Mouse (Mus musculus): ENCODE measurements around the gene Nrsn2. TPM values are rescaled to one million over a fixed set of nuclear protein-coding genes. Genes with fewer than 3 reads are reported as not detected.

Gene Nrsn2
- polyA plus RNA-seq, 1 experiment, result not detected

GRCm38 (mm10) chr2:152409781-152410180 lies 33.3 kb upstream of the Nrsn2 start:
- Histone ChIP-seq H3K4me1 (ENCODE audit: control insufficient read depth, insufficient read depth, low read length) (no peaks in the 10 kb centered on the region), H3K27ac (ENCODE audit: insufficient read depth, low read depth, low read length) (no peak overlapping the region), H3K4me3 (ENCODE audit: insufficient read depth, low read length) (no peak overlapping the region)
- TF ChIP-seq POLR2A (IDR thresholded peaks at IDR 0.05; ENCODE audit: borderline replicate concordance, low read depth, low read length) (no peak), CTCF (IDR thresholded peaks at IDR 0.05; ENCODE audit: low read depth, low read length) (no peak)

GRCm38 (mm10) chr2:152406126-152406525 lies 29.7 kb upstream of the Nrsn2 start:
- Histone ChIP-seq H3K27ac (ENCODE audit: insufficient read depth, low read depth, low read length) (no peak overlapping the region), H3K4me3 (ENCODE audit: insufficient read depth, low read length) (peak overlapping the region; percentile 40), H3K4me1 (ENCODE audit: control insufficient read depth, insufficient read depth, low read length) (no peaks in the 10 kb centered on the region)
- TF ChIP-seq POLR2A (IDR thresholded peaks at IDR 0.05; ENCODE audit: borderline replicate concordance, low read depth, low read length) (no peak), CTCF (IDR thresholded peaks at IDR 0.05; ENCODE audit: low read depth, low read length) (no peak)

GRCm38 (mm10) chr2:152399122-152399542 lies 22.7 kb upstream of the Nrsn2 start:
- Histone ChIP-seq H3K27ac (ENCODE audit: insufficient read depth, low read depth, low read length) (no peak overlapping the region), H3K4me1 (ENCODE audit: control insufficient read depth, insufficient read depth, low read length) (0 out of 2 replicates have a peak, but pooled peaks cover 2% of the 10 kb centered on the region), H3K4me3 (ENCODE audit: insufficient read depth, low read length) (peak overlapping the region; percentile 74)
- TF ChIP-seq CTCF (IDR thresholded peaks at IDR 0.05; ENCODE audit: low read depth, low read length) (no peak), POLR2A (IDR thresholded peaks at IDR 0.05; ENCODE audit: borderline replicate concordance, low read depth, low read length) (0 out of 2 replicates have a peak, but pooled peaks have one; percentile 15)

- TF ChIP-seq POLR2A (IDR thresholded peaks at IDR 0.05; ENCODE audit: borderline replicate concordance, low read depth, low read length) (no peak), CTCF (IDR thresholded peaks at IDR 0.05; ENCODE audit: low read depth, low read length) (no peak)
- peak overlapping the region; percentile 74 for H3K4me3 ChIP-seq (ENCODE audit: insufficient read depth, low read length)
- no peak overlapping the region for H3K27ac ChIP-seq (ENCODE audit: insufficient read depth, low read depth, low read length)
- H3K4me1 ChIP-seq (ENCODE audit: control insufficient read depth, insufficient read depth, low read length), result 0 out of 2 replicates have a peak, but pooled peaks cover 2% of the 10 kb centered on the region
Measured at GRCm38 (mm10) chr2:152398691-152399090, 22.3 kb upstream of the Nrsn2 start.

- no peak for TF ChIP-seq CTCF (IDR thresholded peaks at IDR 0.05; ENCODE audit: low read depth, low read length)
- TF ChIP-seq POLR2A (IDR thresholded peaks at IDR 0.05; ENCODE audit: borderline replicate concordance, low read depth, low read length), result no peak
- H3K4me3 ChIP-seq (ENCODE audit: insufficient read depth, low read length), result peak within 1 kb of the TSS; percentile 74
- 0 out of 2 replicates have a peak, but pooled peaks cover 2% of the 10 kb centered on the region for H3K4me1 ChIP-seq (ENCODE audit: control insufficient read depth, insufficient read depth, low read length)
- H3K27ac ChIP-seq (ENCODE audit: insufficient read depth, low read depth, low read length), result no peak within 1 kb of the TSS
Measured at GRCm38 (mm10) chr2:152397680-152398435, 21.4 kb upstream of the Nrsn2 start, which contains the start of gene Sox12. Gene Sox12, minus strand, starts transcription at chr2:152398063.

- Histone ChIP-seq H3K27ac (ENCODE audit: insufficient read depth, low read depth, low read length) (no peak overlapping the region), H3K4me3 (ENCODE audit: insufficient read depth, low read length) (peak overlapping the region; percentile 74), H3K4me1 (ENCODE audit: control insufficient read depth, insufficient read depth, low read length) (0 out of 2 replicates have a peak, but pooled peaks cover 2% of the 10 kb centered on the region)
- TF ChIP-seq CTCF (IDR thresholded peaks at IDR 0.05; ENCODE audit: low read depth, low read length), result no peak
- no peak for TF ChIP-seq POLR2A (IDR thresholded peaks at IDR 0.05; ENCODE audit: borderline replicate concordance, low read depth, low read length)
Measured at GRCm38 (mm10) chr2:152397004-152397589, 20.7 kb upstream of the Nrsn2 start.

DNA sequence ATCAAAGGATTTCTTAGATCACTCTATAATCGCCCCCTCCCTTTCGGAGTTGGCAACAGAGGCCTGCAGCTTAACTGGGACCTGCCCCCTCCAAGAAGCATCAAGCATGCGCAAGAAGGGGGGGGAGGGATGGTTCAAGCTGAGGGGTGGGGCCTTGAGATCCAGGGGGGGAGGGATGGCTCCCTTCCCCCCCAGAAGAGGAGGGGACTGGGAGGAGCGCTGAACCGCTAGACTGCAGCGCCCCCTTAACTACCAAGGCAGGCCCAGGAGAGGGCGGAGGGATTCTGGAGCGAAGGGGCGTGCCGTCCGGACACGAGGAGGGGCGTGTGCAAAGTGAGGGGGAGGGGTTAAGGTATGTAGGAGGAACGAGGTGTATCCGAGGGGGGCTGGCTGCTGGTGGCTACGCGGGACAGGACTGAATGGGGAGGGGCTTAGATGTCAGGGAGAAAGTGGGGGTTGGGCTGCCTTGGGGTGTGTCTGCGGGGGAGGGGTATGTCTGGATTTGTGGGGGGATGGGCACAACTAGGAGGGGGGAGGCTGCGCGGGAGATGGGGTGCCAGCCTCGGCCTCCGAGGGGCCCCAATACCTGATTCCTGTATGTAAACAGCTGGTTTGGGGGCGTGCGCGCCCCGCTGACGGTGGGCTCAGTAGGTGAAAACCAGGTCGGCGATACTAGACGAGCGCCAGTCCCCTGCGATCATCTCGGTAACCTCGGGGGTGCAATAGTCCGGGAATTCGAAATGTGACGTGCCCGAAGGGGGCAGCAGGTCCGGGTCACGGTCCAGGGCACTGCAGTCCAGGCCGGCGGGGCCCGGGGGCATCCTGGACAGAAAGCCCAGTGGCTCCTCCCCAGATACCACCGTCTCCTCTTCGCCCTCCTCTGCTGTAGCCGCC lies 19.9 kb upstream of the Nrsn2 start:
- Histone ChIP-seq H3K27ac (ENCODE audit: insufficient read depth, low read depth, low read length) (no peak overlapping the region), H3K4me3 (ENCODE audit: insufficient read depth, low read length) (peak overlapping the region; percentile 74), H3K4me1 (ENCODE audit: control insufficient read depth, insufficient read depth, low read length) (0 out of 2 replicates have a peak, but pooled peaks cover 2% of the 10 kb centered on the region)
- TF ChIP-seq CTCF (IDR thresholded peaks at IDR 0.05; ENCODE audit: low read depth, low read length) (no peak), POLR2A (IDR thresholded peaks at IDR 0.05; ENCODE audit: borderline replicate concordance, low read depth, low read length) (no peak)

GRCm38 (mm10) chr2:152395271-152395920 lies 19.0 kb upstream of the Nrsn2 start:
- TF ChIP-seq POLR2A (IDR thresholded peaks at IDR 0.05; ENCODE audit: borderline replicate concordance, low read depth, low read length) (no peak), CTCF (IDR thresholded peaks at IDR 0.05; ENCODE audit: low read depth, low read length) (no peak)
- Histone ChIP-seq H3K4me1 (ENCODE audit: control insufficient read depth, insufficient read depth, low read length) (0 out of 2 replicates have a peak, but pooled peaks cover 2% of the 10 kb centered on the region), H3K27ac (ENCODE audit: insufficient read depth, low read depth, low read length) (no peak overlapping the region), H3K4me3 (ENCODE audit: insufficient read depth, low read length) (no peak overlapping the region)

Measured in bone marrow macrophage, adult 2 months (primary cell).